Mouse (Mus musculus) E14TG2a.4 (cell line): ENCODE measurements around the gene Fam171a1.
A peak's percentile ranks its signal among the peaks of the same experiment; 100 is the strongest.
"Not testable (repeated sequence)": the region's sequence is repeated elsewhere in the genome, so short reads cannot be mapped to it uniquely, and the experiment has no call there.

Experiments
- H3K27me3 ChIP-seq: 2 replicates; pipeline ENCODE4 v1.6.1; 2014; ENCODE audit warnings: low read length, control low read depth; ENCODE audit not compliant: insufficient read depth
- H3K36me3 ChIP-seq: 2 replicates; pipeline ENCODE4 v1.6.1; 2014; ENCODE audit warnings: low read length, control low read depth; ENCODE audit not compliant: insufficient read depth
- H3K4me1 ChIP-seq: replicated peaks from 2 replicates; pipeline ENCODE4 v1.6.1; 2014; ENCODE audit warnings: low read depth, low read length, control low read depth
- H3K4me3 ChIP-seq: replicated peaks from 2 replicates; pipeline ENCODE4 v1.5.1; 2014; ENCODE audit warnings: mild to moderate bottlenecking, low read length
- H3K9me3 ChIP-seq: 2 replicates; pipeline ENCODE4 v1.6.1; 2014; ENCODE audit warnings: low read length, control low read depth
- CTCF ChIP-seq: conservative IDR thresholded peaks from 2 replicates; pipeline ENCODE4 v1.5.1; 2014; ENCODE audit warnings: low read length
- NANOG ChIP-seq: IDR thresholded peaks from 2 replicates; pipeline ENCODE4 v1.6.1; 2014; ENCODE audit warnings: borderline replicate concordance, low read length, mixed read lengths
- POU5F1 ChIP-seq: IDR thresholded peaks from 2 replicates; pipeline ENCODE4 v1.6.1; 2014; ENCODE audit warnings: low read length, borderline replicate concordance

Fam171a1 gene

DNA sequence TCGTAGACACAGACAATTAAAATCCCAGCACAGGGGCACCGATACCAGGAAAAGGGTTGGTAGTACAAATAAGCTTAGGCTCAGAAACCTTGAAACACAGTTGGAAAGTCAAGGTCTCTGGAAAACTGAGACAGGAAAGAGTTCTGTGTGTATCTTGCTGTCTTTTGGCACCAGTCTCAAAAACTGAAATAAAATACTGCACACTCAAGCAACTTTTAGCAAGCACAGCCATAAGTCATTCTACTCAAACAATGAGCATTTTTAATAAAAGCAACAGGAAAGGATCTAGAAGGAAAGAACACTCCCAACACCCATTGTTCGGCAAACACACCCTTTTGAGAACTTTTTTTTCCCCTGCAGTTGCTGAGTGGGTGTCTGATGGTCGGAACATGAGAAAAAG is at the start of gene Fam171a1:
Gene Fam171a1 (plus strand): TSS at position 359 of the 400 bp plus-strand sequence.
- TF ChIP-seq CTCF (no peak), POU5F1 (no peak), NANOG (no peak)
- Histone ChIP-seq H3K4me3 (no peak within 1 kb of the TSS), H3K9me3 (no peaks in the 10 kb centered on the region), H3K4me1 (0 out of 2 replicates have a peak, but pooled peaks cover 4% of the 10 kb centered on the region), H3K36me3 (no peaks in the 10 kb centered on the region), H3K27me3 (peaks cover 21% of the 10 kb centered on the region)

DNA sequence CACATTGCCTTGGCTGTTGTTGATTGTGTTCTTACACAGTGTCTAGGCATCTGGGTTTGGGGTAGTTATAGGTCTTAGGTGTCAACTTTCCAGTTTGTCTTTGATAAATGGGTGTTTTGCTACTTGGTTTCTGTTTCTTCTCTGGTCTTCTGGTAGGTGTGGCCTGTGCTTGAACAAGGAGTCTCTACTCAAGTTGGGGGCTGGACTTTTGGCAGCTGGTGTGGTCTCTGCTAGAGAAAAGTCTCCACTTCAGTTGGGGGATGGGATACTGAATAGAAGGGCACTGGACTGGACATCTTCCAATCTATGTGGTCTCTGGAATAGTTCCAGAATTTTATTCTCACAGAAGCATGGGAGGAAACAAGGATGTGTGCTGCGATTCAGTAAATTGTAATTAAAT is 44.9 kb upstream of the Fam171a1 start:
- TF ChIP-seq NANOG (no peak), POU5F1 (no peak), CTCF (no peak)
- H3K4me1 ChIP-seq = no peaks in the 10 kb centered on the region

DNA sequence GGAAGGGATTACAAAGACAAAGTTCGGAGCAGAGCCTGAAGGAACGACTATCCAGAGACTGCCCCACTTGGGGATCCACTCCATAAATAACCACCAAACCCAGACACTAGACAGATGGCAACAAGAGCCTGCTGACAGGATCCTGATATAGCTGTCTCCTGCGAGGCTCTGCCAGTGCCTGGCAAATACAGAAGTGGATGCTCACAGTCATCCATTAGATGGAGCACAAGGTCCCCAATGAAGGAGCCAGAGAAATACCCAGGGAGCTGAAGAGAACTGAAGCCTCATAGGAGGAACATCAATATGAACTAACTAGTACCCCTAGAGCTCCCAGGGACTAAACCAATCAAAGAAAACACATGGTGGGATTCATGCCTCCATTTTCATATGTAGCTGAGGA is 25.7 kb upstream of the Fam171a1 start:
- H3K4me1 ChIP-seq, H3K36me3 ChIP-seq, H3K27me3 ChIP-seq, H3K9me3 ChIP-seq, H3K4me3 ChIP-seq: not testable (repeated sequence)

More for the DNA sequence above, 44.9 kb upstream of the Fam171a1 start:
- Histone ChIP-seq H3K36me3 (no peaks in the 10 kb centered on the region), H3K9me3 (no peaks in the 10 kb centered on the region), H3K4me3 (no peak overlapping the region), H3K27me3 (no peaks in the 10 kb centered on the region)

DNA sequence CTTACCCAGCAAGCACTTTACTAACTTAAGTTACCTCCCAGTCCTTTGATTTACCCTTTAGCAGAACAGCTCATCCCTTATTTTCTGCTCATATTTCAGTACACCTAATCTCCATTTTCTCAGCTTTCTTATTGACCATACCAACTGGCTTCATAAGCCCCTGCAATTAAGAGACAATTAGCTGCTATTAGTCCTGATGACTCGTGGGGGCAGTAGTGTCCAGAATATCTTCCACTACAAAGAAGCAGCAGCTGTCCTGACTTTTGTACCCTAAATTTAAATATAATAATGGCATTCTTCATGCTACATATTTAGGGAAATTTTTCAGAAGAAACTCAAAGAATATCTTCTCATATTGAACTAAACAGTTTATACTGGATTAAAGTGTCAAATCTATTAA is 24.8 kb upstream of the Fam171a1 start:
- TF ChIP-seq CTCF = peak; percentile 11; the same call in 1 of the 2 replicates
- TF ChIP-seq POU5F1 = no peak
- Histone ChIP-seq H3K27me3 (no peaks in the 10 kb centered on the region), H3K4me3 (no peak overlapping the region), H3K36me3 (no peaks in the 10 kb centered on the region), H3K9me3 (no peaks in the 10 kb centered on the region), H3K4me1 (no peaks in the 10 kb centered on the region)

DNA sequence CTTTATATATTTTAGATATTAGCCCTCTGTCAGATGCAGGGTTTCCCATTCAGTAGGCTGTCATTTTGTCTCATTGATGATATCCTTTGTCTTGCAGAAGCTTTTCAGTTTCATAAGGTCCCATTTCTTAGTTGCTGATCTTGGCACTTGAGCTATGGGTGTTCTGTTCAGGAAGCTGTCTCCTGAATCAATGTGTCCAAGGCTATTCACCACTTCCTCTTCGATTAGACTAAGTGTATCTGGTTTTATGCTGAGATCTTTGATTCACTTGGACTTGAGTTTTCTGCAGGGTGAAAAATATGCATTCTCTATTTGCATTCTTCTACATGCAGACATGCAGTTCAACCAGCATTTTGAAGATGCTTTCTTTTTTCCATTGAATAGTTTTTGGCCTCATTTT is 17.9 kb upstream of the Fam171a1 start:
- no peak for TF ChIP-seq POU5F1
- no peak overlapping the region for H3K4me3 ChIP-seq
- peaks cover 4% of the 10 kb centered on the region; the same call in 1 of the 2 replicates for H3K4me1 ChIP-seq
- H3K9me3 ChIP-seq = no peaks in the 10 kb centered on the region
- H3K36me3 ChIP-seq = no peaks in the 10 kb centered on the region
- H3K27me3 ChIP-seq = no peaks in the 10 kb centered on the region

DNA sequence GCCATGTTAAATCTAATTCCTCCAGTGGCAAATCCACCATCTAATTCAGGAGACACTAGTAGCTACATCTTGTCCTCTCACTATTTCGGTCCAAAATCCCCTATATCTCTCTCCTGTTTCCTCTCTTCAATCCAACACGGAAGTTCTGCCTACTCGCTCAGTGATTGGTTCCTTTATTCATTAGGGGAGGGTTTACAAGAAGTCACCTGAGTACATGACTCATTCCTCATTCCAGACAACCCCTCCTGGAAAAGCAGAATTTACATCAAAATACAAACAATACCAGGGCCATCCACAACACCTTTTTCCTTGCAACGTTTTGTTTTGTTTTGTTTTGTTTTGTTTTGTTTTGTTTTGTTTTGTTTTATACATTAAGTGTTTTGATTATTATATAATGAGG is 14.1 kb upstream of the Fam171a1 start:
- no peak for TF ChIP-seq CTCF
- peak; percentile 44; the same call in 1 of the 2 replicates for TF ChIP-seq NANOG
- no peaks in the 10 kb centered on the region for H3K9me3 ChIP-seq
- no peaks in the 10 kb centered on the region for H3K27me3 ChIP-seq
- H3K36me3 ChIP-seq = no peaks in the 10 kb centered on the region
- peaks cover 4% of the 10 kb centered on the region; the same call in 1 of the 2 replicates for H3K4me1 ChIP-seq
- no peak overlapping the region for H3K4me3 ChIP-seq

DNA sequence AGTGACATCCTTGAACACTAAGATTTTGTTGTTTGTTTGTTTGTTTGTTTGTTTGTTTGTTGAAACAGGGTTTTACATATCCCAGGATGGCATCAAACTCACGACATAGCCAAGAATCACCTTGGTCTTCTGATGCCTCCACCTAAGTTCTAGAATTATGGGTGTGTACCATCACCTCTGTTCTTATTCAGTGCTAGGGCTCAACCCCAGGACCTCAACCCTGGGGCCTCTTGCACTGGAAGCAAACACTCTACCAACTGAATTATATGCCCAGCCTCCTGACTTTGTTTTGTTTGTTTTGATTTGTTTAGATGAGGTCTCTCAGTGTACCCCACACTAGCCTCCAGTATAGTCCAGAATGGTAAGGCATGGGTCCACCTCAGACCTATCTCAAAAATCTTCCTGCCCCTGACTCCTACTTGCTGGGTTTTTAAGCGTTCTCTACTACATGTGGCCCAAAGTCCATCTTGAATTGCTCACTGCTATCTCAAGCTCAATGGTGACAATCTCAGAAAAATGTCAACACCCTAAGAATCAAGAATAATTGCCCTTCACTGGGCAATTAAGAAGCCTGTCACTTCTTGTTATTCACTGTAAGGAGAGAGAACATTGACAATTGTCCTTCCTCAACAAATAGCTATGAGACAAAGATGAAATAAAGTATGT is 12.6 kb upstream of the Fam171a1 start:
- TF ChIP-seq POU5F1 (no peak), NANOG (no peak), CTCF (no peak)

DNA sequence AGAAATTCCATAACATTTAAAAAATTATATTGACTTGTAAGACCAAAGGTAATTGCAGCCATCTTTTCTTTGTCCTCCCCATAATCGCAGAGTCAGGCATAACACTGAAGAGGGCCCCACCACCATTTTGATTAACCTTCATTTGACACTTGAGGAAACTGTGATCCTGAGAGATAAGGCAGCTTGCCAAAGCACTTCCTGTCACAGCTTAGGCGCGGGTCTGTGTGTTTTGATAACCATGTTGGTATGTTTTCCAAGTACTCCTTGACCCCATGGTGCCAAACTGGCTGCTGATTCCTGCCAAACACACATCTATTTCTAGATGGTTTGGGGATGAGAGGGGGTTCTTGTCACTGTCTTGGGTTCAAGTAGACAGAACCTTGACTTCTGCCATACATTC is 11.7 kb upstream of the Fam171a1 start:
- Histone ChIP-seq H3K9me3 (no peaks in the 10 kb centered on the region), H3K4me1 (peaks cover 4% of the 10 kb centered on the region; the same call in 1 of the 2 replicates), H3K27me3 (no peaks in the 10 kb centered on the region), H3K36me3 (no peaks in the 10 kb centered on the region), H3K4me3 (no peak overlapping the region)
- no peak for TF ChIP-seq POU5F1
- no peak for TF ChIP-seq NANOG
- TF ChIP-seq CTCF = no peak

More for the DNA sequence above, 12.6 kb upstream of the Fam171a1 start:
- Histone ChIP-seq H3K9me3 (no peaks in the 10 kb centered on the region), H3K27me3 (no peaks in the 10 kb centered on the region), H3K4me1 (peaks cover 4% of the 10 kb centered on the region; the same call in 1 of the 2 replicates), H3K4me3 (no peak overlapping the region), H3K36me3 (no peaks in the 10 kb centered on the region)

DNA sequence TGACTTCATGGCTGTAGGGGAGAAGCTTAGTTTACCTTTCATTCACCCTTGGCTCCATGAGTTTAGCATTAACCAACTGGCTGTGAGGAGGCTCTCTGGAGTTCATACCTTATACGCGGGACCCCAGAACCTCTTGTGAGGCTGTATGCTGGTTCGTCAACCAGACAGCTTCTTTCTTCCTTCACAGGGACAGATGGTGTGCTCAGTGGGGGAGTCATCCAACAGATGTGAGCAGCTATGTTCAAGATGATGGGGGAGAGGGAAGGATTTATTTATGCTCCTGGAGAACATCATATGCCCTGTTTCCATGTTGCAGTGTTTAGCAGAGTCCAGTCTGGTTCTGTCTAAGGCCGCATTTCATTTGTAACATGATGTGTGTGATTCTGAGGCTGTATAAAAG is 6.6 kb upstream of the Fam171a1 start:
- no peaks in the 10 kb centered on the region for H3K36me3 ChIP-seq
- no peaks in the 10 kb centered on the region for H3K27me3 ChIP-seq
- H3K4me3 ChIP-seq = no peak overlapping the region
- no peak for TF ChIP-seq CTCF
- TF ChIP-seq NANOG = no peak
- no peak for TF ChIP-seq POU5F1
- H3K4me1 ChIP-seq = no peaks in the 10 kb centered on the region
- no peaks in the 10 kb centered on the region for H3K9me3 ChIP-seq
